Mouse (Mus musculus) G1E-ER4 (cell line): Measurements from ENCODE around the gene Maats1. TPM values are rescaled to one million over a fixed set of nuclear protein-coding genes. Genes with fewer than 3 reads are reported as not detected.

Experiments used
- GATA1 ChIP-seq: IDR thresholded peaks from one replicate; pipeline ENCODE4 v1.8.0; 2012; ENCODE audit warnings: low read length, inconsistent platforms
- polyA plus RNA-seq: library from polyadenylated mRNA; stranded (reverse); fragments of >175 nt; gene quantifications from 2 replicates; pipeline ENCODE4 v1.2.3, GENCODE M21; 2012

Maats1 gene
- polyA plus RNA-seq, 1 experiment, result not detected

DNA sequence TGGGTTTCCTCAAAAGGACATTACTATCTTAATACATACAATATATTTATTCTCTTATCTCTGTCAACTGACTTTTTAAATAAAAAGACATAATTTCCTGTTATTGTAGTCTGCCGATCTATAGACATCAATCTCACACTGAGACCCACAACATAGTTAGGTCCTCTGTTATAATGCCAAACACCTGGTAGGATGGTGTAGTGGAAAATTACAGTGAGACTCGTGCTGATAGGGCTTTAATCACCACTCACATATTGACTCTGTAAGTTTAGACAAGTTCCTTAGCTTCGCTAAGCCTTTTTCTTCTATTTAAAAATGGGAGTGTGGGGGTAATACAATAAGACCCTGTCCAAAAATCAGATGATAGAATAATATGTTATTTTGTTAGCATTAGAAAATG, 17.9 kb upstream of the Maats1 start:
- TF ChIP-seq GATA1, result no peak

- no peak for TF ChIP-seq GATA1
These were observed 17.3 kb upstream of the Maats1 start for GRCm38 (mm10) chr16:38359241-38359640.

GRCm38 (mm10) chr16:38358256-38358812, 16.4 kb upstream of the Maats1 start:
- TF ChIP-seq GATA1, result no peak

GRCm38 (mm10) chr16:38354185-38354913, 12.4 kb upstream of the Maats1 start:
- TF ChIP-seq GATA1, result no peak

GRCm38 (mm10) chr16:38353642-38354041, 11.7 kb upstream of the Maats1 start:
- TF ChIP-seq GATA1, result no peak

GRCm38 (mm10) chr16:38352851-38353250, 10.9 kb upstream of the Maats1 start:
- TF ChIP-seq GATA1, result no peak

DNA sequence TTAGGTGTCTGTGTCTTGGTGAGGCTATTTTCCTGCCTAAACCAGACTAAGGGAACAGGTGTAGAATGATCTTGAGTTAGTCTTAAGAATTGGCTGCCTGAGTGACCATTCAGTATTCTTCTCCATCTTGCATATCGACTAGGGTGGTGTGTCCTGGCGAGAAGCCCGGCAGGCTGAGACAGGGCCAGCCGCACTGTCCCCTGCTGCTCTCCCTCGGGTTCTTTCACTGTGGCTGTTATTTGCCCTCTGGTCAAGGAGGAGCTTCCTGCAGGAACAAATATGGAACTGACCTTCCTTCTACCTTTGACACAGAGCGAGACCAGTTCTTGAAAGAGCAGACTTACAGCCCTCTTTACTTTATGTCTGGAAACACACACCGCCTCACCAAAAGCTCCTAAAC, 10.1 kb upstream of the Maats1 start:
- no peak for TF ChIP-seq GATA1

GRCm38 (mm10) chr16:38350939-38351338, 9.0 kb upstream of the Maats1 start:
- TF ChIP-seq GATA1, result no peak

GRCm38 (mm10) chr16:38350361-38350855, 8.5 kb upstream of the Maats1 start:
- peak; percentile 55 for TF ChIP-seq GATA1

GRCm38 (mm10) chr16:38349881-38350280, 7.9 kb upstream of the Maats1 start:
- TF ChIP-seq GATA1, result no peak

- TF ChIP-seq GATA1, result no peak
These were observed 6.3 kb upstream of the Maats1 start for GRCm38 (mm10) chr16:38348217-38348761.

DNA sequence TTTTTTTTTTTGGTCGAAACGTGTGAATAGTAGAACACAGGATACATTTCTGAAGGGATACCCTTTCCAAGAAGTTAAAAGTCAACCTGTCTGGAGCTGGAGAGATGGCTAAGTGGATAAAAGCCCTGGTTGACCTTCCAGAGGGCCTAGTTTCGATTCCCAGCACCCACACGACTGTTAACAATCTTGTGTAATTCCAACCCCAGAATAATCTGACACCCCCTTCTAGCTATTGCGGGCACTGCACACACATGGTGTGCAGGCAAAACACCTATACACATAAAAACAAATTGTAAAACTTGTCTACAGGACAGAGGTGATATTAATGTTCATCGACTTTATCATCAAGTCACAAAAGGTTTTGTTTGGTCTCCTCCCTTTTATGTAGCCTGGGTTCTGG, 5.6 kb upstream of the Maats1 start:
- TF ChIP-seq GATA1, result no peak

GRCm38 (mm10) chr16:38346529-38347325, 4.8 kb upstream of the Maats1 start, which contains the start of the genes Cox17 and Gm21987:
TSS of gene Cox17 (plus strand) at chr16:38346991.
TSS of gene Gm21987 (plus strand) at chr16:38347040.
- no peak for TF ChIP-seq GATA1

DNA sequence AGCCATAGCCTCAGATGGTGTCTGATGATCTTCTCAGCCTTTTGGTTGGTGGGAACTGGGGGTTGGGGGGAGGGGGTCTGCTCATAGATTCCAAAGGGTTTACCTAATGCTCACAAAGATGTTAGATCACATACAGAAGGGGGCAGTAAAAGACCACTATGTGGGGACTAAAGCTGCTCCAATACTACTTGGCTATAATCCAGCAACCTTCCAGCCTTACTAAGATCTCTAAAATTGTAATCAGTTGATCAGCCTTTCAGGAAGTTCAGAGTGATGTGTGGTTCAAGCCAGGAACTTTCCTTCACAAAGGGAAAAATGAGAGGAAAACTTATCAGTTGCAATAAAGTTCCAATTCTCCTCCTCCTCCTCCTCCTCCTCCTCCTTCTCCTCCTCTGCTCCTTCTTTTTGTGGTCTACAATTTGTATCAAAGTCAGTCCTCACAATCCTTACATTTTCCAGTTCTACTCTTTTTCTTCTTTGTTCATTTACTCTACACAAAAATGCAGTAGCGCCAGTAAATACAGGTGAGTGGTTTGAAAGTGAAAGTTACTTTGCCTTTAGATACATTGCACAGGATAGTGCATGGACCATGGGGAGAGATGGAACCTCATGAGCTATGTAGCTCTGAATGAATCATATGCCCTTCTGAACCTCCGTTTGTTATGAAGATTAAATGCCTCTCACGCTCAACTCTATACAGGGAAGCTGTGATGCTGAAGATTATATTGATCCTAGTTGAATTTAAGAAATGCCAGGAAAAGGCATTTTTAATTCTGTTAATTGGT, 3.2 kb upstream of the Maats1 start:
- TF ChIP-seq GATA1, result no peak

- no peak for TF ChIP-seq GATA1
These were observed 7.5 kb downstream of the Maats1 start for GRCm38 (mm10) chr16:38334431-38334830.
